Mouse (Mus musculus) liver, embryonic 14.5 days (tissue): ENCODE measurements around the gene AC129217.1.

Experiments used
- CTCF ChIP-seq: IDR thresholded peaks from 2 replicates; pipeline ENCODE4 v1.5.1; 2016; ENCODE audit warnings: antibody characterized with exemption, low read depth, control low read depth
- EP300 ChIP-seq: IDR thresholded peaks from 2 replicates; pipeline ENCODE4 v1.6.1; 2016; ENCODE audit warnings: antibody characterized with exemption, low read depth

DNA sequence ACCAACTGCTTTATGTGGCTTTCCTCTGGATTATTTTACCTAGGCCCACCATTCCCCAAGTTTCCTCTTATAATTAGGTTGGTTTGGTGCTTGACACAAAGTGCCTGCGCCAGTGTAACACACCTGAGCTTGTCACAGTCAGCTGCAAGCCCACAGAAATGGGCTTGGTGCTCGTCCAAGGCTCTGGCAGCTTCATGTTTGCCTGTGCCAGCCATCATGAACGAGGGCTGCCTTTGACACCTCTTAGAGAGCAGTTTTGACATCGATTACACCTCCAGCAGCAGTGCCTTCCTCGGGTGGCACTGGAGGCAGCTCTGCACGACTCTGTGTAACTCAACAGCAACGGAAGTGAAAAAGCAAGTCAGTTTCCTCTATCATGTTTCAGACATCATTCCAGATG, 39.4 kb upstream of the AC129217.1 start:
- TF ChIP-seq CTCF: no peak
- TF ChIP-seq EP300: no peak
